Mouse (Mus musculus): ENCODE results near the gene Tspan18. TPM values are rescaled to one million over a fixed set of nuclear protein-coding genes. Genes with fewer than 3 reads are reported as not detected.

Tspan18 gene
- polyA plus RNA-seq, 1 experiment from 2014 or later = 3.7 TPM

DNA sequence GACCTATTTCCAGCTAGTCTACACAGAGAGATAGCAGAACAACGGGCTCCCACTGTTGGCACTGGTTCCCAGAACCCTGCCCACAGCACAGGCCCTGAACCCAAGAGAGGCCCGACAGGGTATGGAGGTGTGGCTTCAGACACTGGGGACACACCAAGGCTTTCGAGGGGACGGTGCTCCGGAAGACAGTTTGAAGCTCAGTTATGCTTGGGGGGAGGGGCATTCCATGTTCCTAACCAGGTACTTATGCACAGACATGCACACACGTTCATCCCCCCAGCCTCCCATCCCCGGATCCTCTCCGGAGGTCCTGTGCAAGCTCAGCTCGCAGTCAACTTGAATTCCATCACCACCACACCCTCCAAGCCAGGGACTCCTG lies 142.1 kb downstream of the Tspan18 start:
- peaks cover 21% of the 10 kb centered on the region; the same call in 1 of the 2 replicates for H3K4me1 ChIP-seq (replicated peaks)
- no peaks in the 10 kb centered on the region for H3K36me3 ChIP-seq
- H3K9me3 ChIP-seq (replicated peaks) = no peaks in the 10 kb centered on the region
- WGBS (ENCODE audit: insufficient replicate concordance) = 32% methylated on average over 9 of the region's 9 CpGs
- ATAC-seq (ENCODE audit: low read depth) (no peak), DNase-seq (no peak)
- peaks cover 53% of the 10 kb centered on the region for H3K27me3 ChIP-seq
- no peak overlapping the region for H3K9ac ChIP-seq
- no peak overlapping the region for H3K27ac ChIP-seq
- H3K4me2 ChIP-seq = no peak overlapping the region
- no peak overlapping the region for H3K4me3 ChIP-seq (replicated peaks)

DNA sequence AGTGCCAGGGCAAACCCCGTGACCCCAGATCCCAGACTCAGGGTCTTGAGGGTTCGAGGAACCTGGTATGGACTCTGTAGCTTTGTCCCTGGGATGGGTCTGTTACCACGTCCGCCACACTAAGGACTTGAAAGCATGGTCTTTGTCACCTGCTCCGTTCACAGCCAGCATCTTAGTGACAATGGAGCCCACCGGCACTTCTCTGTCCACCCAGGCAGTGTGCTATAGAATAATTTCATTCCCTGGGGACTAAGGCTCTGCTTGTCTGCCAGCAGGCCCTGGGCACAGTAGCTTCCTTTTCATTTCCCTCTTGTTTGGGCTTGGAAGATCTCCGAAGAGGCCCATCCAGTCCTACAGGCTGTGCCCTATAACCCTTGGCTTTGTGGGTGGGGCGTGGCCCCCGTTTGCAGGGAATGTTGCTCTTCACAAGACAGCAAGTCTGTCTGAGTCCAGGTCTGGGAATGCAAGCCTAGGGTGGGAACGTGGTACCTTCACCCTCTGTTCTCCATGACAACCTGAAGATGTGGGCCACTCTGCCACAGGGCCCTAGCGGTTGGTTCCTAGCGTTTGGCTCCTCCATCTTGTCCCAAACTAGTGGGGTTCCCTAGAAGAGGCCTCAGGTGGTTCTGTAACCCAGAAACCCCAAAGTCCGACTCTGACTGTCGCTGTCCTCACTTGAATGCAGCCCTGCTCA lies 142.7 kb downstream of the Tspan18 start:
- Histone ChIP-seq H3K27ac (no peak overlapping the region), H3K36me3 (no peaks in the 10 kb centered on the region), H3K4me3 (replicated peaks) (no peak overlapping the region), H3K4me2 (no peak overlapping the region), H3K4me1 (replicated peaks) (peaks cover 21% of the 10 kb centered on the region; the same call in 1 of the 2 replicates), H3K9ac (no peak overlapping the region), H3K9me3 (replicated peaks) (no peaks in the 10 kb centered on the region), H3K27me3 (peaks cover 59% of the 10 kb centered on the region)
- 59% methylated on average over 14 of the region's 14 CpGs for WGBS (ENCODE audit: insufficient replicate concordance)
- DNase-seq (no peak), ATAC-seq (ENCODE audit: low read depth) (no peak)

GRCm38 (mm10) chr2:93190771-93191487 lies 143.4 kb downstream of the Tspan18 start:
- H3K4me3 ChIP-seq (replicated peaks) = no peak overlapping the region
- DNase-seq (no peak), ATAC-seq (ENCODE audit: low read depth) (no peak)
- no peaks in the 10 kb centered on the region for H3K9me3 ChIP-seq (replicated peaks)
- no peaks in the 10 kb centered on the region for H3K36me3 ChIP-seq
- H3K9ac ChIP-seq = no peak overlapping the region
- 21% methylated on average over 9 of the region's 9 CpGs for WGBS (ENCODE audit: insufficient replicate concordance)
- no peak overlapping the region for H3K4me2 ChIP-seq
- H3K4me1 ChIP-seq (replicated peaks) = peaks cover 21% of the 10 kb centered on the region; the same call in 1 of the 2 replicates
- no peak overlapping the region for H3K27ac ChIP-seq
- H3K27me3 ChIP-seq = peaks cover 63% of the 10 kb centered on the region

DNA sequence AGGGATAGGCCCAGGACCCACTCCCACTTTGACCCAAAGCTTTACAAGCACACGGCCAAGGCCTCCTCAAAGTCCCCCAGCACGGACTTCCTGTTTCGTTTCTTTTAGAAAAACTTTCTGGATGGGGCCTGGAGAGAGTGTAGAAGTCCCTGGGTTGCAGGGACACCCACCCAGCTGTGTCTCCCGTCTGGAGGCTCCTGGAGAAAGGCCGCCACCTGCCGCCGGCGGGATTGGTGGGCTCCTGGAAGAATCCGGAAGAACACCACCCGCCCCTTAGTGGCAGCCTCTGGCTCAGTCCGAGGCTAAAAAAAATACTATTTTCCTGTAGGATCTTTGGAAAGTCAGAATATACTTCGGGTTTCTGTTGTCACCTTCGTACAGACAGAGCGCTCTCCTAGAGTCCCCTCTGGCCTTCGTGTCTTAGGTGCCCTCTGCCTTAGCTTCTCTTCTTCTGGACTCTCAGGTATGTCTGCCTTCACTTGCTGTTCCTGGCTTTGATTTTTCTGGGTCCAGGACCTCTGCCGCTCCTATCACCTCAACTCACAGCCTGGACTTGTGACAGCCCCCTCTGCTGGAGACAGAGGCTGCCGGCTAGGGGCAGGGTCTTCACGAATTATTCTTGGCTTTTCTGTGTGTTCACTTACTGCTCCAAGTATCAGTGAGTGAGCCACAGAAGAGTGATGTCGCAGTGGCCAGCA lies 145.4 kb downstream of the Tspan18 start:
- H3K36me3 ChIP-seq = no peaks in the 10 kb centered on the region
- peak overlapping the region; percentile 75 for H3K4me2 ChIP-seq
- H3K9ac ChIP-seq = no peak overlapping the region
- WGBS (ENCODE audit: insufficient replicate concordance) = 7% methylated on average over 19 of the region's 19 CpGs
- H3K27me3 ChIP-seq = peaks cover 81% of the 10 kb centered on the region
- H3K4me1 ChIP-seq (replicated peaks) = peaks cover 21% of the 10 kb centered on the region; the same call in 1 of the 2 replicates
- DNase-seq (no peak), ATAC-seq (ENCODE audit: low read depth) (no peak)
- H3K27ac ChIP-seq = no peak overlapping the region
- no peaks in the 10 kb centered on the region for H3K9me3 ChIP-seq (replicated peaks)
- H3K4me3 ChIP-seq (replicated peaks) = peak overlapping the region; percentile 57

GRCm38 (mm10) chr2:93188020-93188760 lies 146.1 kb downstream of the Tspan18 start:
- Histone ChIP-seq H3K4me2 (peak overlapping the region; percentile 75), H3K4me1 (replicated peaks) (peaks cover 21% of the 10 kb centered on the region; the same call in 1 of the 2 replicates), H3K36me3 (no peaks in the 10 kb centered on the region), H3K27me3 (peaks cover 87% of the 10 kb centered on the region), H3K4me3 (replicated peaks) (peak overlapping the region; percentile 57), H3K27ac (no peak overlapping the region), H3K9me3 (replicated peaks) (no peaks in the 10 kb centered on the region), H3K9ac (peak overlapping the region; percentile 39)
- 1% methylated on average over 53 of the region's 53 CpGs for WGBS (ENCODE audit: insufficient replicate concordance)
- no peak for ATAC-seq (ENCODE audit: low read depth)
- no peak for DNase-seq

DNA sequence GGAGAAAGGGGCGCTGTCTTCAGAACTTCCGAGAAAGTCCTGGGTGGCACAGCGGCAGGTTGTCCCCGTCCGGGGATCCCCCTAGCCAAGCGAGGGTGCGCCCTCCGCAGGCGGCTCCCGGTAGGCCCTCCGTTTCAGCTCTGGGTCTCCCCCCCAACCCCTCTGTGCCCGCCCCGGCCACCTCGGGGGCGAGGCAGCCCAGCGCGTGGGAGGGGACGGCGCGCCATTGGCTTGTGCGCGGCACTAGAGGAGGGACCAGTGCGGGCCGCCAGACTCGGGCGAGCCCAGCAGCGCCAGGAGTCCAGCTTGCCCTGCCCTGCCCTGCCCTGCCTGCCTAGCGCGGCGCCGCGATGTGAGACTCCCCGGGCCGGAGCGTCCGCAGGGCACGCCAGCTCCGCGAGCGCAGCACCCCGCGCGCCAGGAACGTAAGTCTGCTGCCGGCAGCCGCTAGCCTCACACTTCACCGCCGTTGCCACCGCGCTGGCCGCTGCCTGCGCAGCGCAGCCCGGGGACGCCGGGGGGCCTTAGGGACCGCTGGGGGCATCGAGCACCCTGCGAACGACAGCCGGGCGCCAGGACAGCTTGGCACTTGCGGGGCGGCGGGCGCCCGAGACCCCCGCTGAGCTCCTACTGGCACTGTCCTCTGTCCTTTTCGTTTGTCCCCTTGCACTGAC lies 146.8 kb downstream of the Tspan18 start, which contains the start of gene Trp53i11:
Gene Trp53i11 (plus strand): TSS at position 226 of the 674 bp plus-strand sequence.
- under 1% methylated on average over 63 of the region's 69 CpGs for WGBS (ENCODE audit: insufficient replicate concordance)
- ATAC-seq (ENCODE audit: low read depth) = peak; percentile 81

GRCm38 (mm10) chr2:93182859-93183258 lies 151.4 kb downstream of the Tspan18 start:
- Histone ChIP-seq H3K27ac (no peak overlapping the region), H3K9me3 (replicated peaks) (no peaks in the 10 kb centered on the region), H3K36me3 (no peaks in the 10 kb centered on the region), H3K4me1 (replicated peaks) (0 out of 2 replicates have a peak, but pooled peaks cover 2% of the 10 kb centered on the region), H3K4me2 (no peak overlapping the region), H3K27me3 (peaks cover 97% of the 10 kb centered on the region), H3K9ac (no peak overlapping the region), H3K4me3 (replicated peaks) (no peak overlapping the region)
- DNase-seq = no peak
- no peak for ATAC-seq (ENCODE audit: low read depth)
- 75% methylated on average over 11 of the region's 11 CpGs for WGBS (ENCODE audit: insufficient replicate concordance)

More for the DNA sequence above, 146.8 kb downstream of the Tspan18 start, which contains the start of gene Trp53i11:
- peak within 1 kb of the TSS; percentile 57 for H3K4me3 ChIP-seq (replicated peaks)
- peak within 1 kb of the TSS; percentile 39 for H3K9ac ChIP-seq
- no peaks in the 10 kb centered on the region for H3K9me3 ChIP-seq (replicated peaks)
- no peaks in the 10 kb centered on the region for H3K36me3 ChIP-seq
- peak; percentile 8 for DNase-seq
- peaks cover 17% of the 10 kb centered on the region; the same call in 1 of the 2 replicates for H3K4me1 ChIP-seq (replicated peaks)
- peaks cover 91% of the 10 kb centered on the region for H3K27me3 ChIP-seq
- no peak within 1 kb of the TSS for H3K27ac ChIP-seq
- peak within 1 kb of the TSS; percentile 75 for H3K4me2 ChIP-seq

GRCm38 (mm10) chr2:93180077-93180844 lies 154.0 kb downstream of the Tspan18 start:
- 0 out of 2 replicates have a peak overlapping the region, but pooled peaks have one; percentile 6 for H3K4me3 ChIP-seq (replicated peaks)
- no peak overlapping the region for H3K27ac ChIP-seq
- H3K4me1 ChIP-seq (replicated peaks) = peaks cover 5% of the 10 kb centered on the region

GRCm38 (mm10) chr2:93179603-93180002 lies 154.7 kb downstream of the Tspan18 start:
- Histone ChIP-seq H3K27me3 (peaks cover 89% of the 10 kb centered on the region), H3K27ac (no peak overlapping the region), H3K4me2 (no peak overlapping the region), H3K4me3 (replicated peaks) (no peak overlapping the region), H3K9me3 (replicated peaks) (no peaks in the 10 kb centered on the region), H3K9ac (no peak overlapping the region), H3K36me3 (no peaks in the 10 kb centered on the region), H3K4me1 (replicated peaks) (peaks cover 5% of the 10 kb centered on the region)
- WGBS (ENCODE audit: insufficient replicate concordance) = 38% methylated on average over 5 of the region's 5 CpGs
- DNase-seq (no peak), ATAC-seq (ENCODE audit: low read depth) (no peak)

More at GRCm38 (mm10) chr2:93180077-93180844, 154.0 kb downstream of the Tspan18 start:
- no peaks in the 10 kb centered on the region for H3K36me3 ChIP-seq
- H3K27me3 ChIP-seq = peaks cover 95% of the 10 kb centered on the region
- H3K4me2 ChIP-seq = peak overlapping the region; percentile 37
- WGBS (ENCODE audit: insufficient replicate concordance) = 3% methylated on average over 41 of the region's 41 CpGs
- H3K9ac ChIP-seq = no peak overlapping the region
- ATAC-seq (ENCODE audit: low read depth) = no peak
- no peaks in the 10 kb centered on the region for H3K9me3 ChIP-seq (replicated peaks)
- DNase-seq = no peak

DNA sequence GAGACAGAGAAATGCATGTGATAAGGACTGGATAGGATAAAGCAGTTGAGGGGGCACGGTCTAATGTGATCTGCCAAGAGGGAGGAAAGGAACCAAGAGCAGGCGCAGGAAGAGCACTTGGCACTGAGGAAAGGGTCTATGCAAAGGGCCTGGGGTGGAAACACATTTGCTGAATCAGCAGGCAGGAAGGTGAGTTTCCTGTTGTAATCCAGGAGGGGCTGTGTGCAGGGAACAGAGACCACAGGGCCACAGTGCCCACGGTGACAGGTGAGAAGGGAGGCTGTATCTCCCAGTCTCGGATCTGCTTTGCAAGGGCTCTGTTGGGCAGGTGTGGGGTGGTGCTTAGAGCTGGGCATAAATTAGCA lies 156.0 kb downstream of the Tspan18 start:
- ATAC-seq (ENCODE audit: low read depth) = no peak
- H3K27me3 ChIP-seq = peaks cover 81% of the 10 kb centered on the region

More for the DNA sequence above, 156.0 kb downstream of the Tspan18 start:
- peaks cover 5% of the 10 kb centered on the region for H3K4me1 ChIP-seq (replicated peaks)
- no peak overlapping the region for H3K4me2 ChIP-seq
- no peak for DNase-seq
- 54% methylated on average over 4 of the region's 4 CpGs for WGBS (ENCODE audit: insufficient replicate concordance)
- no peaks in the 10 kb centered on the region for H3K36me3 ChIP-seq
- no peaks in the 10 kb centered on the region for H3K9me3 ChIP-seq (replicated peaks)
- no peak overlapping the region for H3K4me3 ChIP-seq (replicated peaks)
- no peak overlapping the region for H3K27ac ChIP-seq
- H3K9ac ChIP-seq = no peak overlapping the region
